Mouse (Mus musculus): ENCODE results near the gene Slc2a13. TPM values are rescaled to one million over a fixed set of nuclear protein-coding genes. Genes with fewer than 3 reads are reported as not detected.

Gene Slc2a13
- polyA plus RNA-seq, 1 experiment from 2014 or later, result 8.9 TPM

DNA sequence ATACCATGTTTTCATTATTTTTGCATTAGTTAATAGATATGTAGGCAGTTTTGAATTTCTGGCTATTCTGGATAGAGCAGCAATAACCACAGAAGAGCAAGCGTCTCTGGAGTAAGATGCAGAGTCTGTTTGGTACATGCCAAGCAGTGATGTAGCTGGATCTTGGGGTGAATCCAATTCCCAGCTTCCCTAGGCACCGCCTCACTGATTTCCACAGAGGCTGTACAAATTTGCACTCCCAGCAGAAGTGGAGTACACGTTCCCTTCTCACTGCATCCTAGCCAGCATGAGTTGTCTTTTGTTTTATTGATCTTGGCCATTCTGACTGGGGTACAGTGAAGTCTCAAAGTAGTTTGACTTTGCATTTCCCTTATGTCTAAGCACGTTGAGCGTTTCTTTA lies 291.5 kb downstream of the Slc2a13 start:
- Histone ChIP-seq H3K9me3 (ENCODE audit: control insufficient read depth, low read length) (no peaks in the 10 kb centered on the region), H3K4me3 (replicated peaks; ENCODE audit: low read length) (no peak overlapping the region), H3K27me3 (ENCODE audit: control insufficient read depth, insufficient read depth, low read length) (no peaks in the 10 kb centered on the region), H3K9ac (no peak overlapping the region), H3K4me1 (replicated peaks; ENCODE audit: control insufficient read depth, insufficient read depth, low read length) (no peaks in the 10 kb centered on the region), H3K36me3 (replicated peaks; ENCODE audit: control insufficient read depth, insufficient read depth) (no peaks in the 10 kb centered on the region), H3K27ac (no peak overlapping the region), H3K4me2 (replicated peaks) (no peak overlapping the region)
- DNase-seq (ENCODE audit: low spot score), result no peak
- WGBS, result 87% methylated on average over 5 of the region's 5 CpGs
- ATAC-seq (ENCODE audit: low FRiP score), result no peak

DNA sequence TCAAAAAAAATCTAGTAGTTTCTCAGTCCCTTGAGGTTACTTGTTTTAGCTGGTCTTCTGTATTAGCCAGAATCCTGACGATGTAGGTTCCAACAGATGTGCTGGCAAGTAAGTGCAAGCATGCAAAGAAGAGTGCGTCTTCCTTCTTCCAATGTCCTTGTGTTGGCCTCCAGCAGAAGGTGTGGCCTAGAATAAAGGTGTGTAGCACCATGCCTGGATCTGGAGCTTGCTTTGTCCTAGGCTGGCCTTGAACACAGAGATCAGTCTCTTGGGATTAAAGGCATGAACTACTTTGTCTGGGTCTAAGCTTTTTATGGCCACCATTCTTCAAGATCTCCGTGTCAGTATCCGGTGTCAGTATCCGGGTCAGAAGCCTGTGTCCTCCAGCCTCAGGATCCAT lies 293.5 kb downstream of the Slc2a13 start:
- no peak overlapping the region for H3K27ac ChIP-seq
- 95% methylated on average over 5 of the region's 5 CpGs for WGBS
- H3K9me3 ChIP-seq (ENCODE audit: control insufficient read depth, low read length), result no peaks in the 10 kb centered on the region
- no peak overlapping the region for H3K4me3 ChIP-seq (replicated peaks; ENCODE audit: low read length)
- no peak overlapping the region for H3K9ac ChIP-seq
- H3K4me2 ChIP-seq (replicated peaks), result no peak overlapping the region
- ATAC-seq (ENCODE audit: low FRiP score) (no peak), DNase-seq (ENCODE audit: low spot score) (no peak)
- H3K4me1 ChIP-seq (replicated peaks; ENCODE audit: control insufficient read depth, insufficient read depth, low read length), result no peaks in the 10 kb centered on the region
- no peaks in the 10 kb centered on the region for H3K27me3 ChIP-seq (ENCODE audit: control insufficient read depth, insufficient read depth, low read length)
- no peaks in the 10 kb centered on the region for H3K36me3 ChIP-seq (replicated peaks; ENCODE audit: control insufficient read depth, insufficient read depth)

DNA sequence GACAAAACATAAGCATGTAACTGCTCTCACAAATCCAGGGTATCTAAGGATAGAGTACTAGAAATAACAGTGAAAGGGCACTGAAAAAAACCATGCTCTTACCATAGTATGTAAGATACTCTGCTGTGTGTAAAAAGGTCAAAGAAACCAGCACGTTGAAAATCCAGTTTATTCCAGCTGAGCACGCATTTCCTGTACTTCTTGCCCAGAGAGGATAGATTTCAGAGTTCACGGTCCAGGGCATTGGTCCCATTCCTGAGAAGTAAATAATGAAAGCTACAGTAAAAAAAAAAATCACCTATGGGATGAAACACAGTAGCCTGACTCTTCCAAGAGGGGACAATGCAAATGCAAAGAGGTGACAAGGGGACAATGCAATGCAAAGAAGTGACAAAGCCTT lies 297.1 kb downstream of the Slc2a13 start:
- no peak for ATAC-seq (ENCODE audit: low FRiP score)
- WGBS, result 75% methylated on average over 3 of the region's 3 CpGs

DNA sequence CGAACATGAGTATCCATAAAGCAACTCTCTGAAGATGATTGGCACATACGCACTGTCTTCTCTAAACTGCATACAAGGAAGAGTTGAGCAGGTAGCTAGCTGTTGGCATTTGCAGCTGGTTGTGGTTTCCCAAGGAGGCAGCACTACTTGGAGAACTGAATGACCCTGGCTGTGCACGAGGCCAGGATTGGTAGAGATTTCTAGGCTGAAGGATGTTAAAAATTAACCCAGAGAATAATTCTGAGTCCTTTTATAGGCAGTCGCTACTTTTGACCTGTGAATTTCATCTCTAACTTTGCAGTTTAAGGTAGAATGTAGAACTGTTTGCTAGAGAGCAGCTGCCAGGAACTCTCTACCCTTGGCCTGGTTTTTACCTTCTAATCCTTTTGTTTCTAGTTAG lies 304.5 kb downstream of the Slc2a13 start:
- Histone ChIP-seq H3K4me2 (replicated peaks) (no peak overlapping the region), H3K27ac (no peak overlapping the region), H3K4me1 (replicated peaks; ENCODE audit: control insufficient read depth, insufficient read depth, low read length) (no peaks in the 10 kb centered on the region), H3K27me3 (ENCODE audit: control insufficient read depth, insufficient read depth, low read length) (no peaks in the 10 kb centered on the region), H3K36me3 (replicated peaks; ENCODE audit: control insufficient read depth, insufficient read depth) (peaks cover 8% of the 10 kb centered on the region; the same call in 1 of the 2 replicates), H3K4me3 (replicated peaks; ENCODE audit: low read length) (no peak overlapping the region), H3K9me3 (ENCODE audit: control insufficient read depth, low read length) (no peaks in the 10 kb centered on the region), H3K9ac (no peak overlapping the region)
- 84% methylated on average over 4 of the region's 4 CpGs for WGBS
- ATAC-seq (ENCODE audit: low FRiP score), result no peak
- DNase-seq (ENCODE audit: low spot score), result no peak

More for the DNA sequence above, 297.1 kb downstream of the Slc2a13 start:
- Histone ChIP-seq H3K36me3 (replicated peaks; ENCODE audit: control insufficient read depth, insufficient read depth) (peaks cover 8% of the 10 kb centered on the region; the same call in 1 of the 2 replicates), H3K4me2 (replicated peaks) (no peak overlapping the region), H3K27me3 (ENCODE audit: control insufficient read depth, insufficient read depth, low read length) (no peaks in the 10 kb centered on the region), H3K4me1 (replicated peaks; ENCODE audit: control insufficient read depth, insufficient read depth, low read length) (no peaks in the 10 kb centered on the region), H3K4me3 (replicated peaks; ENCODE audit: low read length) (no peak overlapping the region), H3K9me3 (ENCODE audit: control insufficient read depth, low read length) (no peaks in the 10 kb centered on the region), H3K9ac (no peak overlapping the region), H3K27ac (no peak overlapping the region)
- DNase-seq (ENCODE audit: low spot score), result no peak

DNA sequence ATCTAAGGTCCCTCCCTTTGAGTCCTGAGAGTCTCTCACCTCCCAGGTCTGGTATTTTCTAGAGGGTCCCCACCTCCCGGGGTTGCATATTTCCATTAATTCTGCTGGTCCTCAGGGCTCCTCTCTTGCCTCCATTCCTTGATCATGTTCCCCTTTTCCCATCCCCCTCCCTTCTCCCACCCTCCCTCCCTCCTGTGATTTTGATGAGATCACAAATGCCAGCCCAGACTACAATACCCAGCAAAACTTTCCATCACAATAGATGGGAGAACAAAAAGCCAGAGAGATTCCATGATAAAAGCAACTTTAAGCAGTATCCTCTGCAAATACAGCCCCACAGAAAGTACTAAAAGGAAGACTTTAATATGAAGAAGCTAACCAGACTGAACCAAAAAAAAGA lies 309.1 kb downstream of the Slc2a13 start:
- Histone ChIP-seq H3K27ac (no peak overlapping the region), H3K27me3 (ENCODE audit: control insufficient read depth, insufficient read depth, low read length) (no peaks in the 10 kb centered on the region), H3K9me3 (ENCODE audit: control insufficient read depth, low read length) (no peaks in the 10 kb centered on the region), H3K4me2 (replicated peaks) (no peak overlapping the region), H3K9ac (no peak overlapping the region), H3K36me3 (replicated peaks; ENCODE audit: control insufficient read depth, insufficient read depth) (no peaks in the 10 kb centered on the region), H3K4me1 (replicated peaks; ENCODE audit: control insufficient read depth, insufficient read depth, low read length) (no peaks in the 10 kb centered on the region; the same call in 1 of the 2 replicates), H3K4me3 (replicated peaks; ENCODE audit: low read length) (no peak overlapping the region)
- 65% methylated on average over 1 of the region's 1 CpGs for WGBS
- no peak for DNase-seq (ENCODE audit: low spot score)
- ATAC-seq (ENCODE audit: low FRiP score), result no peak

DNA sequence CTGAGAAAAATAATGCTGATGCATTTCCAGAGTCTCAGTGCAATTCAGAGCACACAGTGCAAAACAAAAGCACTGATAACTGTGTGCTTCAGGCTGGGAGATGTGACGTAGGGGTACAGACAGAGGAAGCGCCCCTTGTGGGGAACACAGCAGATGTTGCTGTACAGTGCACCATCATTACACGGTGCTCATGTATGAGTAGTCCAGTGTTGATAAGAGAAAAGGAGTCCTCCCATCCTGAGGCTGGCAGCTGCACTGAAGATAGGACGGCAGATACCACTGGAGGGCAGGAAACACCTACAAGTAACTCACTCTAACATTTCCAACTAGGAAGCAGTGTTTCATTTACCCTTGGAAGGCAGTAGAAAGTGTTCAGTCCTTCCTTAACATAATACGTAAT lies 312.5 kb downstream of the Slc2a13 start:
- H3K36me3 ChIP-seq (replicated peaks; ENCODE audit: control insufficient read depth, insufficient read depth), result no peaks in the 10 kb centered on the region
- H3K4me1 ChIP-seq (replicated peaks; ENCODE audit: control insufficient read depth, insufficient read depth, low read length), result no peaks in the 10 kb centered on the region; the same call in 1 of the 2 replicates
- H3K4me2 ChIP-seq (replicated peaks), result no peak overlapping the region
- H3K9me3 ChIP-seq (ENCODE audit: control insufficient read depth, low read length), result no peaks in the 10 kb centered on the region
- no peak overlapping the region for H3K27ac ChIP-seq
- WGBS, result 62% methylated on average over 5 of the region's 5 CpGs
- DNase-seq (ENCODE audit: low spot score) (no peak), ATAC-seq (ENCODE audit: low FRiP score) (no peak)
- H3K27me3 ChIP-seq (ENCODE audit: control insufficient read depth, insufficient read depth, low read length), result no peaks in the 10 kb centered on the region
- no peak overlapping the region for H3K4me3 ChIP-seq (replicated peaks; ENCODE audit: low read length)
- no peak overlapping the region for H3K9ac ChIP-seq

DNA sequence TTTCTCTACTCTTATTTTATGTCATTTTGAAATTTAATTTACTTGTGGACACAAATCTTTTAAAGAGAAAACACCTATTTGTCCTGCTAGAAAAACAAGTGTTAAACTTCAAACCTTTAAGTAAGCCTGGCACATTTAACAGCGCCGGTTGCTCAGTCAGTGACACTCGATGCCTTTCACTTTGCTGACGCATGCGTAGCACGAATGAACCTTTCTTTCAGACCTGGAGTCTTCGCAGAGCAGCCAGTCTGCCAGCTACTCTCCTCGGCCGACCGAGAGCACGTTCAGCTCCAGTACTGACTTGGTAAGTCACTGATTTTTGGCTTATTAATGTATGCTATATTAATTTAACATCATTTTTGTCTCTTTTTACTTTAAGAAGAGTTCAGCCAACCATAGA lies 315.9 kb downstream of the Slc2a13 start:
- Histone ChIP-seq H3K36me3 (replicated peaks; ENCODE audit: control insufficient read depth, insufficient read depth) (no peaks in the 10 kb centered on the region), H3K4me3 (replicated peaks; ENCODE audit: low read length) (no peak overlapping the region), H3K9me3 (ENCODE audit: control insufficient read depth, low read length) (no peaks in the 10 kb centered on the region), H3K4me1 (replicated peaks; ENCODE audit: control insufficient read depth, insufficient read depth, low read length) (no peaks in the 10 kb centered on the region; the same call in 1 of the 2 replicates), H3K9ac (no peak overlapping the region), H3K27ac (no peak overlapping the region), H3K4me2 (replicated peaks) (no peak overlapping the region), H3K27me3 (ENCODE audit: control insufficient read depth, insufficient read depth, low read length) (no peaks in the 10 kb centered on the region)
- WGBS, result 64% methylated on average over 11 of the region's 11 CpGs
- ATAC-seq (ENCODE audit: low FRiP score) (no peak), DNase-seq (ENCODE audit: low spot score) (no peak)

DNA sequence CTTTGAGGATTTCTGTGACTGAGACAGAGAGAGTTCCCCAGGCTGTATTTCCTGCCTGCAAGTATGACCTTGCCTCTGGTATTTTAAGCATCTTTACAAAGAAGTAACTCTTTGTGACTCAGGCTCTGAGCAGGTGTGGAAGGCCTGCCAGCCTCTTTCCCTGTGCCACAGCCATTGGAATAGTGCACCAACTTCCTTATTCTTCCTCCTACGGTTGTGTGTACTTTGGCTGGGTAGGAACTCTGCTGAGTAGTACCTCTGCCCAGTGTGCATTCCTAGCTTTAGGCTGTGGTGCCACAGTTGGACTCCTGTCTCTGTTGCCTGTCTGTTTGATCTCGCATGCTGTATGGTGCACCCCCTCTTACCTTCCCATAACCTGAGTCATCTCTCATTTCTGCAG lies 317.8 kb downstream of the Slc2a13 start:
- Histone ChIP-seq H3K9me3 (ENCODE audit: control insufficient read depth, low read length) (no peaks in the 10 kb centered on the region), H3K27me3 (ENCODE audit: control insufficient read depth, insufficient read depth, low read length) (no peaks in the 10 kb centered on the region), H3K9ac (no peak overlapping the region), H3K4me3 (replicated peaks; ENCODE audit: low read length) (no peak overlapping the region), H3K36me3 (replicated peaks; ENCODE audit: control insufficient read depth, insufficient read depth) (no peaks in the 10 kb centered on the region), H3K4me2 (replicated peaks) (no peak overlapping the region), H3K4me1 (replicated peaks; ENCODE audit: control insufficient read depth, insufficient read depth, low read length) (no peaks in the 10 kb centered on the region; the same call in 1 of the 2 replicates), H3K27ac (no peak overlapping the region)
- no peak for DNase-seq (ENCODE audit: low spot score)
- no peak for ATAC-seq (ENCODE audit: low FRiP score)
- WGBS, result 92% methylated on average over 2 of the region's 2 CpGs

DNA sequence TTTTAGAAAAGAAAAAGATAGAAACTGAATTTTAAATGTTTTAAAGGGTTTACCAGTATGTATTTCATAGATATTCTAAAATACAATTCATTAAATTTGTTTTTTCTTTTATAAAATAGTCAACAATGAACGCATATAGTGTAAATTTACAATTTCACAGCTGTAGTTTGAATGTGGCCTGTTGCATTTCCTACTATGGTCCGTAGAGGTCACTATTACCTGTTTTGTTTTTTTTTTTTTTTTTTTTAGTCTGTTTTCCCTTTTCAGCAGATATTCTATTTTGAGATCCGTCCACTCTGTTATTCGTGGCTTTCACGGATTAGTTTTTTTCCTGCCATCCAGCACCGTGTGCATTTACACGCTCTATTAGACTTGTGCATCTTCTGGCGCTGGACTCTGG lies 320.1 kb downstream of the Slc2a13 start:
- no peaks in the 10 kb centered on the region for H3K4me1 ChIP-seq (replicated peaks; ENCODE audit: control insufficient read depth, insufficient read depth, low read length)
- no peak overlapping the region for H3K4me3 ChIP-seq (replicated peaks; ENCODE audit: low read length)
- H3K27me3 ChIP-seq (ENCODE audit: control insufficient read depth, insufficient read depth, low read length), result no peaks in the 10 kb centered on the region
- H3K4me2 ChIP-seq (replicated peaks), result no peak overlapping the region
- WGBS, result 57% methylated on average over 8 of the region's 8 CpGs
- H3K36me3 ChIP-seq (replicated peaks; ENCODE audit: control insufficient read depth, insufficient read depth), result no peaks in the 10 kb centered on the region
- no peak overlapping the region for H3K27ac ChIP-seq
- ATAC-seq (ENCODE audit: low FRiP score) (no peak), DNase-seq (ENCODE audit: low spot score) (no peak)
- H3K9me3 ChIP-seq (ENCODE audit: control insufficient read depth, low read length), result no peaks in the 10 kb centered on the region
- no peak overlapping the region for H3K9ac ChIP-seq
